Mouse (Mus musculus) embryo, embryonic 9.5 days (tissue): ENCODE data around the gene Nol3.

Source experiments
- DNase-seq: peaks from one replicate; pipeline ENCODE4 v3.0.0-alpha.2; 2017; ENCODE audit errors: extremely low spot score

Nol3 gene

DNA sequence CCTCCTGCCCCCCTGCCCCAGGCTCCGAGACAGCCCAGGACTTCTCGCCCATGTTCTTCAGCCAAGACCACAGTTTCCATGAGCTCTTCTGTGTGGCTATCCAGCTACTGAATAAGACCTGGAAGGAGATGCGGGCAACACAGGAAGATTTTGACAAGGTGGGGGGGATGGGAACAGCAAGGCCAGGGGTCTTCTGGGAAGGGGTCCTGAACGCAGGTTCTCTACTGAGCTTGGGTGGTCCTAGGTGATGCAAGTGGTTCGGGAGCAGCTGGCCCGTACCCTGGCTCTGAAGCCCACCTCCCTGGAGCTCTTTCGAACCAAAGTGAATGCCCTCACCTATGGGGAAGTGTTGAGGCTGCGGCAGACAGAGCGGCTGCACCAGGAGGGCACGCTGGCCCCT, 32.5 kb downstream of the Nol3 start:
- no peak for DNase-seq

DNA sequence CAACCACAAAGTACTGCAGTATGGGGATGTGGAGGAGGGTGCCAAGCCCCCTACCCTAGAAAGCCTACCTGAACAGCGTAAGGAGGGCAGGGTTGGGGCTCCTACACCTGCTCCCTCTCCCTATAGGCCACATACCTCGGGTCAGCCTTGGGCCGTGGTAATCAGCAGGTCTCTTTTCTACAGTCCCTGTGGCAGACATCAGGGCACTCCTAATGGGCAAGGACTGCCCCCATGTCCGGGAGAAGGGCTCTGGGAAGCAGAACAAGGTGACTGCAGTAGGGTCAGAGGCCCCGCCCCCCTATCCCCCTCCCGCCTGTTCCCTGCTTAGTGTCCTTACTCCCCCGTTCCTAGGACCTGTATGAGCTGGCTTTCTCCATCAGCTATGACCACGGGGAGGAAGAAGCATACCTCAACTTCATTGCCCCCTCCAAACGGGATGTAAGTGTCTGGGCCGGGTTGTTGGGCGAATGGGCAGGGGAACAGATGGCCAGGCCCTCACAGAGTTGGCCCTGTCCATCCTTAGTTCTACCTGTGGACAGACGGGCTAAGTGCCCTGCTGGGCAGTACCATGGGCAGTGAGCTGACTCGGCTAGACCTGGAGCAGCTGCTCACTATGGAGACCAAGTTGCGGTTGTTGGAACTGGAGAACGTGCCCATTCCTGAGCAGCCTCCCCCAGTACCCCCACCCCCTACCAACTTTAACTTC, 33.4 kb downstream of the Nol3 start:
- DNase-seq, result no peak

DNA sequence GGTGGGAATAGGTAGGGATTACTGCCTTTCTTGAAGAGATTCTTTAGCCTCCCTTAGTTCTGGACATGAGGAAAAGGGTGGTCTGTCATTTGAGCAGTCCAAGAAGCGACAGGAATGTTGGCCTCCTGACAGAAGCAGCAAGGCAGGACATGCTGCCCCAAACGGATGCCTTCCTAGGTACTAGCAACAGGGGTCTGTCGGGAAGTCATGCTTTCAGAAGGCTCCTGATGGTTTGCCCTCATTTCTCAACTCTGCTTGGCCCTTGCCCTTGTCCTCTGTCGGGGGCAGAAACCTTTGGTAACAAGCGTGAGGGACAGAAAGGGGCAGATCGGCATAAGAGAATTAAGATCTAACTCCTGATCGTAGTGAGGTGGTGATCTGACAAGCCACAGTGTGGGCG, 34.2 kb downstream of the Nol3 start:
- DNase-seq, result no peak

DNA sequence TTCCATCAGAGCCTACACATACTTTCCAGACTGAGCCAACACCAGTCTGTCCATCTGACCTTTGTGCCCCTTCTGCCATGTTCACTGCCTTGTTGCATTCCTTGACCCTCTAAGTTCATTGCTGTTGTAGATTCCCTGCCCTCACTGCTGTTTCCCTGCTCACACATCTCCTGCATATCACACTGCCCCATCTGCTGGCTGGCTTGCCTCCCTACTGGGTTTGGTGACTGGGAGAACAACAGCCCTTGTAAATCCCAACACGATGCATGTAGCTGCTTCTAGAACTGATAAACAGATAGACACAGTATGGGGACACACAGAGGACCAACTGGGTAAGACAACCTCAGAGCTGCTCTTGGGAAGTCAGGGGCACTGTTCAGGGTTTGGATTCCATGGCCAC, 35.8 kb downstream of the Nol3 start:
- no peak for DNase-seq

DNA sequence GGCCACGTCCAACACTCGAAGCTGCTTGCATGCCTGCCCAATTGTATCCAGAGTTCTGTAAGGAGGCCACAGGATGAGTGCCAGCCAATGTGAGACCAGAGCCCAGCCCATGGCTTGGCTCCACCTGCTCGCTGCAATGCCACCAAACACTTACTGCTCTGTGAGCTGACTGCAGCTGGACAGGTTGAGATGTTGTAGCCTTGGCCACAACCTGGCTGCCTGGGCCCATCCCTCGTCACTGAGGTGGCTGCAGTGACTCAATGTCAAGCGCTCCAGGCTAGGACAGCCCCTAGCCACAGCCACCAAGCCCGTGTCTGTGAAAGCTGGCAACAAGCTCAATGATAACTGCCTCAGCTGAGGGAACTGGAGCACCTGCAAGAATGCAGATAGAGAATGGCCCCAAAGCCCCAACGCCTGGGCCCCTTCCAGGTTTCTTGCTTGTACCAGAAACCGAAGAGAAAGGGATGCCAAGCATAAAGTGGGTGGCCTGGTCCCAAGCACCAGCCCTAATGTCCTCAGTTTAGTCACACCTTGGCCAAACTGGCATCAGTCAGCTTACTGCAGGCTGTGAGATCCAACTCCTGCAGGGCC, 37.0 kb downstream of the Nol3 start:
- DNase-seq, result no peak

DNA sequence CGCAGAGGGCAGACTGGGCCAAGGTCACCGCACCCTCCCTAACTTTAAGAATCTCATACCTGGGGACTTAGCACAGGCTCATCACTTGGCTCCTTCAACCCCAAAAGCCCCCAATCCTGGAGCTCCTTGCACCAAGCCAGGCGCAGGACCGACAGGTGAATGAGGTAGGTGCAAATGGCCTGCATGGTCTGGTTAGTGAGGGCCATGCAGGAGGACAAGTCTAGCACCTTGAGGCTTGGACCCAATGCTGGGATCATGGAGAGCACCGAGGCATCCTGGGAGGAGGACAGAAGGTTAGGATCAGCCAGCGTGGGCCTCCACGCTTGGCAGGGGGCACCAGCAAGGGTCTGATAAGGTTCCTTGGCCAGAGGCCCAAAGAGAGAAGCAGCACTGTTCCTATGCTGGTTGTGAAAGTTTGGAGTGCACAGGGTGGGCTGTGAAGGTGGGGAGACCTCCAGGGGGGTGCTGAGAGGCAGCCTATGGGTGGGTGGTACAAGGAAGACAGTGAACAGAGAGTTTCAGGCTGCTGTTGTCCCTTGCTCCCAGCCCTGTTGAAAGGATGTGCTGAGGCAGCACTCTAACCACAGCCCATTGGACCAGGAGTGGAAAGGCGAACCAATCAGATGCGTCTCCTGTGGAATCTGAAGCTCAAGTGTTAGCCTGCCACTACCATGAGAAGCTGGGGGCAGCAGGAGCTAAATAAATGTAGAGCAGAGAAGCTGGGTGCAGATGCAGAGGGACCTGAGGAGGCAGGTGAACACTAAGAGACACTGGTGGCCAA, 37.9 kb downstream of the Nol3 start:
- DNase-seq, result no peak

DNA sequence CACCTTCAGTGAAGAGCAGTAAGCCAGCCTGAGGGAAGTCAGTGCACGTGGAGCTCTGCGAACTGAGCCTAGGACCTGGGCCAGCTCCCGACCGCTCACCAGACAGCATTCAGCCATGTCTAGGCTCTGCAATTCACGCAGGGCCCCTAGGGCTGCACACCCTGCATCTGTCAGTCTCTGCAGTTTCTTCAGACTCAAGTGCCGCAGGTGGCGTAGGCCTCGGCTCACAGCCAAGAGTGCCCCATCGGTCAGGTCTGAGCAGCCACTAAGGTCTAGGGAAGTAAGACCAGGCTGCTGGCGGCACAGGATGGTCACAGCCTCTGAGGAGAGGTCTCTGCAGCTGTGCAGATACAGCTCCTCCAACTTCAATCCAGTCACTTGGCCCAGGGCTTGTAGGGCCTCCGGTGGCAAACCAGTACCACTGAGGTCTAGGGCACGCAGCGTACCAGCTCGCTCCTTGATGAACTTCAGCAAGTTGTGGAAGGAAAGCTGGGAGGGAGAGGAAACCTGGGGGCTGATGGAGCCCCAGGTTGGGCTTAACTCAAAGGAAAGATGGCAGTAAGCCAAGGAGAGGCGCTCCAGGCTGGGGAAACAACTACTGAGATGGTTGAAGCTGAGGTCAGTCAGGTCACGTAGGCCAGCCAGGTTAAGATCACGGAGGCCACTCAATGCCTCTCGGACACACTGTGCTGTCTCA, 39.3 kb downstream of the Nol3 start:
- DNase-seq, result no peak

DNA sequence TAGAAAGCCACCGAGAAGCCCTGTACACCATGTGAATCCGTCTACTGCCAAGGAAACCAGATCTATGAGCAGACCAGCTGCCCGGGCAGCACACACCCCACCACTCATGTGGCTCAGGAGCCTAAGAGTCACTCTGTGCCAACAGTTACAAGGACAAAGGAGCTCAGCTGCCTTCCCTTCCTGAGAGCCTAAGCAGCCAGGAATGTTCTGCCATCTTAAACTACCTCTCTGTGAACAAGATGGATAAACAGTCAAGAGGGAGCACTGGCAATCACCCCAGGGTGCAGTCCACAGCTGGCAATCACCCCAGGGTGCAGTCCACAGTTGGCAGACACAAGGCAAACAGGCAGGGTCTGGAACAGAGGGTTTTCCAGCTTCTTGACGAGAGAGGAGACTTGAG, 42.0 kb downstream of the Nol3 start:
- DNase-seq, result no peak

DNA sequence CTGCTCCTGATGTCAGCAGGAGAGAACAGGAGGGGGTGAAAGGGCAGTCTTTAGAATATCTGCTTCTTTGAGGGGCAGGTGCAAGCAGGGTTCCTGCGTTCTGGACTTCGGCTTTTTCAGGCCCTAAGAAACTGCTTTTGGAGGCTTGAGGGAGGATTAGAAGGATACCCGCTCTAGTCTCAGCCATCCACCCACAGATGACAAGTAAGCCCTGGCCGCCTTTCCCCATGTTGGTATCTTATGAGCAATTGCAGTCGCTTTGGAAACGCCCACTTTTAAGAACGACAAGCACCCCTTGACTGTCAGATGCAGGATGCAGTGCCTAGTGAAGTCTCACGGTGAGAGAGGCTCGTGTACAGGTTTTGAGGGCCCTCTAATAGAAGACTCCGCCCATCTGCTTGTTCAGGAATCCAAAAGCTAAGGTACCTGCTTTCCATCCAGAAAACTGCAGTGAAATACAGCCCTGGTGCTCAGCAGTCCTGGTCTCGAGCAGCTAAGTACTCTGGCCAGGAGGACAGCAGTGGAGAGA, 42.8 kb downstream of the Nol3 start:
- no peak for DNase-seq

DNA sequence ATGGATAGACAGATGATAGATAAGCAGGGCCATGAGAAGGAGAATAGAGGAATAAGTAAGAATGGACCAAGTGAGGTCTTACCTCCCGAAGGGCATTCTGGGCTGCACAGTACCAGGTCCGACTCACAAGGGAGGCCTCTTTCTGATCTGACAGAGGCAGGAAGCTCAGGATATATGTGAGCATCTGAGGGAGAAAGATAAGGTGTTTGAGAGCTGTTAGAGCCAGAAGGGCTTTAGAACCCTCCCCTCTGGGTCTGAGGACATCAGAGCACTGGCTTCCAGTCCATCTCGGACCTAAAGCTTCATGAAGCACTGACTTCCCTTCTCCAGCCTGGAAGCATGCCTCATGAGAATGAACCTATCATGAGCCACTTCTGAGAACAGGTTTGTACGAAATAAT, 47.2 kb downstream of the Nol3 start:
- DNase-seq, result no peak

DNA sequence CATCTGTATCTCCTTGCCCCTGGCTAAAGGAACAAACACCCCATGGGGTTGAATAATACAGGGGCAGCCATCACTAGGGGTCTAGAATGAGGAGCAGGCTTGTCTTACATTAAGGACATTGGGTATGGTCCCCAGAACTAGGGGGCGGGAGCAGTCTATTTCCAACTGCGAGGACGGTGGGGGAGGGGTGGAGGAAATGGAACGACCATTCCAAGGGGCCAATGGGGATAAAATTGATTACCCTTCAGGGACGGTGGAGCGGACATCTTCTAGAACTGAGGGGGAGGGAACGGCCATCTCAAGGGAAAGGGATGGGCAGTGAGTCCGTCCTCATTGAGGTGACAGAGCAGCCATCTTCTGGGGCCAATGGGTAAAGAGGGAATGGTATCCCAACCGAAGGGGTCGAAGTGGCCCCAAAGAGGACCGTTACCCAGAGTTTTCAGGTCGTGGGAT, 49.7 kb downstream of the Nol3 start:
- no peak for DNase-seq

DNA sequence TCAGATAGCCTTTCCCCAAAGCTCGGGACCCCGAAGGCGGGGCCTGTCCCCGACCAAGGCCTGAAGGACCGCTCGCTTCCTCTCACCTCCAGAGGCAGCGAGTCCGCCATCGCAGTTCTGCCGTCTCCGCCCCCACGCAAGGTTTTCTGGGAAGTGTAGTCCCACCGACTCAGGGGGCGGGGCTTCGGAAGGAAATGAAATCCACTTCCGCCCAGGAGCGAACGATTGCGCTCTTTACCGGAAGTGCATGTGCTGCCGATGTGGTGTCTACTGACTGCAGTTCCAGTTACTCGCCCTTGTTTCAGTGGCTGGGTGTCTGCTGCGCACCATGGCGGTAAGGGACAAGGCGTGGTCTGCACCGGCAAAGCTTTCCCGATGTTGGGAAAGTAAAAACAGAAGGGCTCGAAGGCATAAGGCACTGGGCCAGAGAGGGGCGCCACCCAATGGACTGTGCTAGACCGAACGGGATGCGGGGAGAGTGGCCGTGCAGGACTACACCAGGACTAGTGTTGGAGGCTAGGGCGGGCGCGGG, 50.3 kb downstream of the Nol3 start, which contains the start of the genes Lrrc29 and Tmem208:
TSS of gene Lrrc29 (minus strand) at position 138 of the 532 bp plus-strand sequence.
TSS of gene Tmem208 (plus strand) at position 214 of the 532 bp plus-strand sequence.
- peak; percentile 97 for DNase-seq

DNA sequence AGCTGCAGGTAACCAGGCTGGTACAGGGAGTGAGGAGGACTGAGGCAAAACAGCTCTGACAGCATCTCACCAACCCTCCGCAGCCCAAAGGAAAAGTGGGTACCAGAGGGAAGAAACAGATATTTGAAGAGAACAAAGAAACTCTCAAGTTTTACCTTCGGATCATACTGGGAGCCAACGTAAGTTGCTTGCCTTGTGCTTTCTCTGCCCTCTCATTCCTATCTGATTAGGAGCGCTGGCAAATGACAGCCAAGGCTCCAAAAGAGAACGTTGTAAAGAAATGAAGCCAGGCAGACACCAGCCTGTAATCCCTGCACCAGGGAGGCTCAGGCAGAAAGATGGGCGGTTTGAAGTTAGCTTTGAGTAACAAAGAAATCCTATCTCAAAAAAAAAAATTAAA, 51.0 kb downstream of the Nol3 start:
- DNase-seq, result no peak

DNA sequence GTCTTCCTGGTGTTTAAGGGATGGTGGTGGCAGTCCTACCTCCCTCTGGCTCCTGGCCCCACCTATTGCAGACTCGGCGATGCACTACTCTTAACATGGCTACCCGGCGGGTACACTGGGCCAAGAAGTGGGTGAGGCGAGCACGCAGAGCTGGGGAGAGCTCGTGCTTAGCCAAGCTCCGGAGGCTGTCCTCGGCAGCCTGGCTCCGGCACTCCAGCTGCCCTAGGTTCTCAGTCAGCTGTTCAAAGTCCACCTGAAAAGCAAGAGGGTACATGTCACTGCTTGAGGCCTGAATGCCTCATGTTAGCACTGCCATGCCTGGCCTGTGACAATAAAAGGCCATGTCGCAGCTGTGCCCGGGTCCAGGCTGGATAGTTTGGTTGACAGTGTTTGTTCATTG, 54.4 kb downstream of the Nol3 start:
- DNase-seq, result no peak

DNA sequence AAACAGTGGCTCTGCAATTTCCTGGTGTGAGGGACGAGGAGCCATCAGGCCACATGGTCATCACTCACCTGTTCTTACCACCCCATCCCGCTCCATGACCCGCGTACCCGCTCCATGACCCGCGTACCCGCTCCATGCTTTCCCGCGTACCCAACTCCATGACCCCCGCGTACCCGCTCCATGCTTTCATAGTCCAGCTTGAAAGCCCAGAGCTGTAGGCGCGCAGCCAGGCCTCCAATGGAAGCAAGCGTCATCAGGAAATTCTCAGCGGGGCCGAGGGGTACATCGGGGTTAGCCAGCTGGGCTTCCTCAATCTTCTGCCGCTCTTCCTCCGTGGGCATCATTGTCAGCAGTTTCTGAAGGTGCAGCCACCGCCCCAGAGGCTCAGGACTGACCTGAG, 55.5 kb downstream of the Nol3 start:
- no peak for DNase-seq
